Mouse (Mus musculus) cerebellum, adult 9-11 months (tissue): ENCODE results near the gene Wdr25.
"Not testable (repeated sequence)": the region's sequence is repeated elsewhere in the genome, so short reads cannot be mapped to it uniquely, and the experiment has no call there.

Experiments used
- DNase-seq: peaks from one replicate; pipeline ENCODE4 v3.0.0; 2022

Gene Wdr25

GRCm38 (mm10) chr12:108892989-108893714 is at the start of gene Wdr25:
TSS of gene Wdr25 (plus strand) at chr12:108893631.
- no peak for DNase-seq

GRCm38 (mm10) chr12:108848033-108848432 is 45.4 kb upstream of the Wdr25 start:
- DNase-seq, result not testable (repeated sequence)

- DNase-seq, result no peak
Measured at GRCm38 (mm10) chr12:108849488-108850022, 43.9 kb upstream of the Wdr25 start.

- DNase-seq, result no peak
Measured at GRCm38 (mm10) chr12:108850129-108850528, 43.3 kb upstream of the Wdr25 start.

- no peak for DNase-seq
Measured at GRCm38 (mm10) chr12:108850886-108851285, 42.5 kb upstream of the Wdr25 start.

DNA sequence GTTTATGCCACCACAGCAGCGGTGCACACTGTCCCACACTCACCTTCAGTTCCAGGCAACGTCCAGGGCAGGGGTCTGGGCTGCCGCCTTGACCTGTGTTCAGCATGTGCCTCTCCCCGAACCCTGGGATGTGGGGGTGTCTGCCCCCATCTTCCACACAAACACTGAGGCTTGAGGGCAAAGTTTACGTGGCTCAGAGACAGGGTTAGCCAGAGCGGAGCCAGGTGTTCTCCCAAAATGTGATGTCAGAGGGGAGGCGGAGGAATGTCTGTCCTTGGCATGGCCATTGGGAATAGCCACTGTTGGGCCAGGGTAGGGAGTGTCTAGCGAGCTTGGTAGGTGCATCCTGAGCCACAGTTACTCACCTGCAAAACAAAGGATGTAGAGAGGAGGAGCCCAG is 40.6 kb upstream of the Wdr25 start:
- no peak for DNase-seq

GRCm38 (mm10) chr12:108855081-108855480 is 38.4 kb upstream of the Wdr25 start:
- no peak for DNase-seq

DNA sequence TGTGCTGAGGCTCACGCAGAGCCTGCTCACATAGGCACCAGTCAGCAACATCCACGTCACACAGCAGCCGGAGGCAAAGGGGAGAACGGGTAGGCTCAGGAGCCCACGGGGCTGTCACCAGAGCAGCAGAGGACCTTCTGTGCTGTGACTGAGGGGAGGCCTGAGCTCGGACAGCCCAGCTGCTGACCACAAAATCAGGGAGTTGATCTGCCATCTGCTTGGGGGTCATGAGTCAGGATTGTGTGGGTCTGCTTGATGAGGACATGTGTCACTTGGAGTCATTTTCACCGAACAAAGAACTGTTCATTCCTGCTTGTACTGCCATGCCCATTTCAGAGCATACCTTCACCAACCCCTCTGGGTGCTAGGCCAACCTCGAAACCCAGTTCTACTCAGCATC is 37.2 kb upstream of the Wdr25 start:
- DNase-seq, result no peak

- no peak for DNase-seq
Measured at GRCm38 (mm10) chr12:108857109-108857508, 36.3 kb upstream of the Wdr25 start.

GRCm38 (mm10) chr12:108857589-108858184 is 35.7 kb upstream of the Wdr25 start:
- no peak for DNase-seq

- DNase-seq, result no peak
Measured at GRCm38 (mm10) chr12:108858486-108858885, 34.9 kb upstream of the Wdr25 start.

DNA sequence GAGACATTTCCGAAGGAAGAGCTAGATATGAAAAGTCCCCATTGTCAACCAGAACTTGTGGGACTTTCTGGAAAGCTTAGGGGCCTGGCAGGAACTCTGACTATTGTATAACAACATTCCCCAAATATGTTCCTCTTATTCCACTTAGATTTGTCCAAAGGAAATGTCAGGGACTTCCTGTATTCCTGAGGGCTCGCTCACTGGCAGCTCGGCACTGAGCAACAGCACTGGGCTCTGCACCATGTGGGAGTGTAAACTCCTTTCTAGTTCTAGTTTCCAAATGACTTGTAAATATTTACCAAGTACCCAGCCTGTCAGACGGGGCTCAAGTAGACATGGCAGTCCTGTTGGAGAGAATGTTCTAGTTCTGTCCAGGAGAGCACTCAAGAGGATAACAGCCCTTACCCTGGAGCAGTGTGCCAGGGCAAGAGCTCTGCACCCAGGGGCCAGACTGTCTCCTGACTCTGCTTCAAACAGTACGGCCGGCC is 28.4 kb upstream of the Wdr25 start:
- no peak for DNase-seq

GRCm38 (mm10) chr12:108869575-108869974 is 23.9 kb upstream of the Wdr25 start:
- DNase-seq, result no peak

GRCm38 (mm10) chr12:108873122-108873521 is 20.3 kb upstream of the Wdr25 start:
- no peak for DNase-seq

GRCm38 (mm10) chr12:108879138-108879537 is 14.3 kb upstream of the Wdr25 start:
- no peak for DNase-seq

DNA sequence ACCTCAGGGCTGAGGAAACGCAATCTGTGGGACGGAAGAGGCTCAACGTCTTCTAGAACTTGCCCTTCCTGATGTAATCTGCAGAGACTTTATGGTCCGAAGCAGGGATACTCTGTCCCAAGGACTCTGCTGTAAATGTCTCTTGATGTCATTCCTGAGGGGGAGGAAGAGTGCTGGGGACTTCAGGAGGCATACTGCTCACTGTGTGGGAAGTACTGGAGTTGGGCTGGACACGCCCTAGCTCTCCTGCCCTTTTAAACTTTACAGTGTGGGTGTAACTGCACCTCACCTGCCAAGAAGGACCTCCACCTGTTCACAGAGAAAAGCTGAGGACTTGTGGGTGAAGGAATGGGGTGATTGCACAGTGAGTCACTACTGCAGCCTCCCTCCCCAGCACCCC is 12.8 kb upstream of the Wdr25 start:
- no peak for DNase-seq

DNA sequence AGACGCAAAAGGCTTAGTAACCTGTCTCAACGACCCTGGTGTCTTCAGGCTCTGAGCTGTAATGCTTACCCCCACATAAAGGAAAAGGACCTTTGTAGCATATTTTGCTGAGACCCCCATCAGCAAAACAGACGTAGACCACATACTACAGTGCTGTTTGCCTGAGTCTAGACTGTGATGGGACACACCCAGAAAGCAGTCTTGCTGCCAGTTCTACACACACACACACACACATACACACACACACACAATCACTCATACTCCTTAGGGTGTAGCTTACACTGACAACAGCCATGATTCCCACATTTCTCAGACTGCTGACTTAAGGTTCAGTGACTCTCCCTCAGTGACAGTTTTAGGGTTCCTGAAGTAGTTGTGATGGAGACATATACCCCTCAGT is 12.2 kb upstream of the Wdr25 start:
- no peak for DNase-seq

GRCm38 (mm10) chr12:108882776-108883175 is 10.7 kb upstream of the Wdr25 start:
- DNase-seq, result no peak

DNA sequence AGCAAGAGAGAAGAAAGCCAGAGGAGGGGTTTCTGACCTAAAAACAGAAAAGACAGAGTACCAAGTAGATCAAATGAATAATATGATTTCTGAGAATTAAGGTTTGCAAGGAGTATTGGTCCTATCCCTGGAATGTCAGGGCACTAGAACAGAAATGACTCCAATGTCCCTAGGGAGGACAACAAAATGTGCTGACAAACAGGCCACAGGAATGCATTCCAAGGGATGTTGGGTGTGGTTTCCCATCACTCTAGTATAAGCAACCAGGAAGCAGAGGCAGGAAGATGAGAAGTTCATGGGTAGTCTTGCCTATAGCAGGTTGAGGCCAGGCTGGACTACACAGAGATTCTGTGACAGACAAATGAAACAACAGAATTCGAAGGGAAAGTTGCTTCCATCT is 7.5 kb upstream of the Wdr25 start:
- DNase-seq, result no peak

DNA sequence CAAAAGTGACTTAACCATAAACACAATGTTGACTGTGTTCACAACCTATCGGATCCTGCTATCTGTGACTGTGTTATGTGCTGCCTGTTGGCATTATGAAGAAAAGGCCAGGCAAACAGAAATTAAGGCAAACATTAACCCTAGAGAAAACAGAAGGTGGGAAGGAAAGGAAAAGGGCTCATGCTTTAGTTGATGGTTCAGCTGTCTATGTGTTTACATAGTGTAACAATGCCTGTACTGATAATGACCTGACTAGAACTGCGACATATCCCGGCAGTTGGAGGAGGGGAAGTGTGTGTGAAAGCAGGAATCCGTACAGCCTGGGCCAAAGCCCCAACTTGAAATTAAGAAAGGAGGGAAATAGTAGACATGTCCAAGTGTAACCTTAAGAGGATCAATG is 6.4 kb upstream of the Wdr25 start:
- DNase-seq, result no peak

DNA sequence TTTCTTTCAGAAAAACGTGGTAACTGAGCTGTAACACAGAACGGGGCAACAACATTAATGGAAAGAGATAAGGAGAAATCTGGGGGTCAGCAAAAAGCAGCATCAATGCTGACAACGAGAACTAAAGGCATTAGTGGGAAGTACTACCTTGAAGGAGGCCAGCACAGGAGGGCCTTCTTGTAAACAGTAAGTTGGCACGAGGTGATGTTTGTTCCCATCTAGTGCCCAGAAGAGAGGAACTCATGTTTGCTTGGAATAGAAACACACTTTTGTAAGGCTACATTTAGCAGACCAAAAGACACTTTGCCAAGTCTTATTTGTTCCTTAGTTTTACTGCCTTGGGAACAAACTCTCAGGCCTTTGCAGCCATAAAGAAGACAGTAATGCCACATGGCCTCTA is 4.8 kb upstream of the Wdr25 start:
- no peak for DNase-seq

- peak; percentile 96 for DNase-seq
Measured at GRCm38 (mm10) chr12:108893715-108894431, 442 bp downstream of the Wdr25 start, which contains the start of gene Wars. TSS of gene Wars (minus strand) at chr12:108894174.

DNA sequence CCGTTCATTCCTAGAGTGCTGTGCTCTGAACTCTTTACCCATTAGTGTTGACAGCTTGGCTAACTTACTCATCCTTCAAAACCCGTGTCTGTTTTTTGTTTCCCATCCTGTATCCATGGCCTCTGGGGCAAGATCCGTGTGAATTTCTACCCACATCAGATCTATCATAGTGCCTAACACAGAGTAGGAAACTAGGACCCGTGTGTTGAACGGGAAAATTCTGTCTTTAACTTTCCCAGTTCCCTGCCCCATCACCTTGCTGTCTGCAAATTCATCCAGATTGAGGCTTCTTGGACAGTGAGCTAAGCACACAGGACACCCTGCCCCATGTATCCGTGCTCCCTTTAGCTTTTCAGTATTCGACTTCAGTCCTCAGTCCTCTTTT is 993 bp downstream of the Wdr25 start:
- no peak for DNase-seq

- no peak for DNase-seq
Measured at GRCm38 (mm10) chr12:108896006-108896405, 2.6 kb downstream of the Wdr25 start.
